Mouse (Mus musculus) layer of hippocampus, adult 2 months (tissue): Measurements from ENCODE around the gene Fbxo8. TPM values are rescaled to one million over a fixed set of nuclear protein-coding genes. Genes with fewer than 3 reads are reported as not detected.

Experiments
- DNase-seq, 2 experiments: peaks; one replicate each; pipeline ENCODE4 v3.0.0; 2022; ENCODE audit warnings: low spot score in 2 of 2
- H3K27ac ChIP-seq: fragments of 200-600 bp; 2 replicates; pipeline ENCODE4 v1.8.1; 2022
- H3K4me3 ChIP-seq: fragments of 200-600 bp; 2 replicates; pipeline ENCODE4 v1.8.1; 2022; ENCODE audit warnings: mild to moderate bottlenecking
- CTCF ChIP-seq: fragments of 200-600 bp; conservative IDR thresholded peaks from 2 replicates; pipeline ENCODE4 v1.8.1; 2022; ENCODE audit warnings: antibody characterized with exemption, mild to moderate bottlenecking, moderate library complexity
- long read RNA-seq, 2 experiments: library from polyadenylated mRNA; stranded (forward); transcript quantifications; one replicate each; pipeline ENCODE4 v2.0.0; 2021; ENCODE audit warnings: borderline mapping rate in 2 of 2
- total RNA-seq, 2 experiments: library from RNA; stranded (reverse); gene quantifications; 2 replicates each; pipeline ENCODE4 v1.2.3; 2021

The Fbxo8 gene
- total RNA-seq: 10 to 100 TPM; 33.9 to 37.4 TPM
- long read RNA-seq, experiment 1, transcript Fbxo8-201 (6 exons, 3,571 nt): major isoform, 5 of 8 reads
- long read RNA-seq, experiment 1, partial matches to known transcripts: 1 of 8 reads
- long read RNA-seq, experiment 1, other reads (novel, unspliced or antisense): 1 of 8 reads
- long read RNA-seq, experiment 2, transcript Fbxo8-201 (6 exons, 3,571 nt): major isoform, 14 of 20 reads
- long read RNA-seq, experiment 2, partial matches to known transcripts: 0 of 20 reads
- long read RNA-seq, experiment 2, other reads (novel, unspliced or antisense): 6 of 20 reads

DNA sequence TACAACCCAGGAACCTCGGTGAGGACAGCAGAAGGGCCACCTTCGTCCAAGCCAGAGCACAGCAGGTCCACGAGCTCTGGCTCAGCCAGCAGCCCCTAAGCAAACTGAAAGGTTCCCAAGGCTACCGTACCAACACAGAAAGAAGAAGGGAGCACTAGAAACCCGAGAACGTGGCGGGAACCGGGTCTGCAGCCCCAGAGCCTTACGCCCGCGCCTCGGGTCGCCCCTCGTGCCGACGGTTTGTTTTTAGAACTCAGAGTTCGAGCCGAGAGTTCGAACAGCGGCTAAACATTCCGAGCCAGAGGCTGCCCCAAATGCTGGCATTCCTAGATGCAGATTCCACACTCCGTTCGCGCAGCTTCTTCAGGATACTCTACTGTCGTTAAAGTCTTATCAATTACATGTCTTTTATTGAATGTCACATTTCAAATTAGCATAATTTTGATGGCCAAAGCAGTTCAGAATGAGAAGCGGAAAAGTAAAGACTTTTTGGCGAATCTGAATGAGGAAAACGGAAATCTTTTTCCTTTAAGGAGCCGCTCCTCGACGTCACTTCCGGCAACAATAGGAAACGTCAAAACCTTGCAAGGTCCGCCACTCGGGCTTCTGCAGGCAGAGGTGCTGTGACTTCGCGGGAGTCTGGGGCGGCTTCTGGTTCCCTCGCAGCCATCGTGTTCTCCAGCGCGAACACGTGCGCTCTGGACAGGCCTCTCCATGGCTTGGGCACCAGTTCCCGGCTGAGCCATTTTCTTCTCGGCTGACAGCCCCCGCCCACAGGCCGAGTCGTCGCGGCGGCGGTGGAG is at the start of gene Fbxo8, which contains the start of gene Cep44:
Fbxo8 (plus strand) TSS at position 533 of the 803 bp plus-strand sequence.
Cep44 (minus strand) TSS at position 490 of the 803 bp plus-strand sequence.
- H3K4me3 ChIP-seq: peak within 1 kb of the TSS; percentile 99

DNA sequence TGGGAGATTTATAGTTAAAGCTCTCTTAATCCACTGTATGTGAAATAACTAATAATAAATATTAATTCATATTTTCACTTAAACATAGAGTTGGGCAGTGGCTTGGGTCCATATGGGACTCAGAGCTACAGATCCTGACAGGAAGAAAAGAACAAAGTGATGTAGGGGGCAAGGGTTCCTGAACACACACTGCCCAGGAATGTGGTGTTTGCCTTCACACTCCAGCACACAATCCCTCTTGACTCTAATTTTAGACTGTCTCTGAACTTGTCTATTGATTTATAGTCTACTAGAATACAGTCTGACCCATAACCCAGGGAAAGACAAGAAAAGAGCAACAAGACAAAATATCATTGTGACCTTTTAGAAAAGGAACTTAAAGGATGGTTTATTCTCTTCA is 49.0 kb upstream of the Fbxo8 start:
- no peak for TF ChIP-seq CTCF
- DNase-seq: no peak
- Histone ChIP-seq H3K27ac (no peak overlapping the region), H3K4me3 (no peak overlapping the region)

More for the DNA sequence above, at the start of gene Fbxo8, which contains the start of gene Cep44:
- peak; percentile 78 to 81 for DNase-seq
- peak within 1 kb of the TSS; percentile 98 for H3K27ac ChIP-seq
- TF ChIP-seq CTCF: no peak

DNA sequence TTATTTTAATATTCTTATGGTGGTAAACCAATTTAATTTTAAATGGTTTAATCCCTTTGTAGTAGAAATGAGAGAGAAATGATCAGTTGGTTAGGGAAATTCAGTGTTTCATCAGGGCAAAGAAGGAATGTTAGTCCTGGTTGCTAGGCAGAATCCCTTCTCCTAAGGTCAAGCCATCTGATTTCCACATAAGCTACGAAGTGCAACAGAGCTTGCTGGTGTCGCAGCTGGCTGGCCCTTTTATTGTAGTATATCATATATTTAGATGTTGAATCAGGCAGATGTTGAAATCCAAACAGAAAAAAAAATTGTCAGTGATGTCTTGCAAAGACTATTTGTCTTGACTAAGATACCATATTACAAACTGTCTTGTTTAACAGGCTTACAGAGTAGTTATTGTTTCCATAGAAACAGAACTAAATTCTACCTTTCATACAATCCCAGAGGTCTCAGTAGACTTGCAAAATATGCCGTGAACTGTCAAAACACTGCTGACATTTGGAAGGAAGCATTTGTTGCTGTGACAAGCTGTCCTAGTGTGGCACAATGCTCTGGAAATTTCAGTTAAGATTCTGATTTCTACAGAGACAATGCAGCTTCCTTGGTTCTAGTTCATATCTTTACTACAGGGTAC is 42.5 kb upstream of the Fbxo8 start:
- H3K4me3 ChIP-seq: no peak overlapping the region
- peak overlapping the region; percentile 43; the same call in 1 of the 2 replicates for H3K27ac ChIP-seq
- peak in 1 of 2 experiments; percentile 17 for DNase-seq
- no peak for TF ChIP-seq CTCF

DNA sequence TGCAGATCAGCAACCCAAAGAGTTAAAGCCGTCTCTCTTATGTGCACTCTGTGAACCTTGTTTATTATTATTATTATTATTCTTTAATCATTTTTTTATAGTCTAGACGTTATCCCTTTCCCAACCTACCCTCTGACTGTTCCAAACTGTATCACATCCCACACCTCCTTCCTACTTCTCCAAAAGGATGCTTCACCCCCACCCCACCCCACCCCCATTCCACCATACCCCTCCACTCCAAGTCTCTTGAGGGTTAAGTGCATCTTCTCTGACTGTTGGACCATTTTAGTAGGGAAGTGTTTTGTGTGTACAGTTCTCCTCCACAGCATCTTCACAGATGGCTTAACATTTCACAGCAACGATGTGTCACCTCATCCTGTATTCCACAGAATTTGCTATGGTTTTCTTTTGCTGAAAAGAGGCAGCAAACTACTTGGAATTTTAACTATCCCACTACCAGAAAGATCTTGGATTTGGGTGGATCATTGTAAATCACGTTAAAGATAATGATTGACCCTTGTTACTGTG is 41.9 kb upstream of the Fbxo8 start:
- Histone ChIP-seq H3K27ac (no peak overlapping the region), H3K4me3 (no peak overlapping the region)
- no peak for TF ChIP-seq CTCF
- no peak for DNase-seq

DNA sequence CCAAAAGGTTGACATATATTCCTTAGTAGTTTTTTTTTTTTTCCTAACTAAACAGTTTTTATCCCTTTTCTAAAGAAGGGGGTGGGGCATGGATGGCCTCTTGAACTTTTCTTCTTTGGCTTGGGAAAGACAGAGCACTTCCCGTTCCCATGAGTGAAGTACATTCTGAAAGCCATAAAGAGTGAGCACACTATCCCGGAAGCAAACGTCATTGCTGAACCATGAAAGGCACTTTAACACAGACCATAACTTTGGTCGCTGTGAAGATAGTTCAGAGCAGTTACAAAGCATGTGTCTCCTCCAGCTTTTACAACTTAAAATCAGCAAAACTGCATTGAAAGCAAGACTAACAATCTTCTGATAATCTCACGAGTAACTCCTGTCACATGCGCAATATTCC is 32.0 kb upstream of the Fbxo8 start:
- H3K4me3 ChIP-seq: no peak overlapping the region
- no peak overlapping the region for H3K27ac ChIP-seq
- DNase-seq: no peak
- no peak for TF ChIP-seq CTCF

DNA sequence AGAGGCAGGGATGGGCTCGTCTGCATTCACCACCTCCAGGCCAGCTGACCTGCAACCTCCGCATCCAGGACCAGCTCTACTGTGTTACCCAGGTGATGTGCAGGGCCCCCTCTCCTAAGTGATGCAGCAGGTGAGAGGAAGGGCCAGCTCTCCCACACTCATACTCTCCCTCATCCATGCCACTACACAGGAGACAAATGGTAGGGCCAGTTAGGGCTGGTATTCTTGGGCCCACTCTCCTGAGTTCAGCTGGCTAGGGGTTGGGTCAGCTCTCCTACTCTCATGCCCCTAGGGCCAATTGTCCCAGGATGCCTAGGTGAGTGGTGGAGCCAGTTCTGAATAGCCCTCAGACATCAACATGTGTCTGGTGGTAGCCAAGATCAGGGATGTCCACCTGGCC is 30.6 kb upstream of the Fbxo8 start:
- no peak for TF ChIP-seq CTCF
- DNase-seq: no peak
- Histone ChIP-seq H3K27ac (no peak overlapping the region), H3K4me3 (no peak overlapping the region)

DNA sequence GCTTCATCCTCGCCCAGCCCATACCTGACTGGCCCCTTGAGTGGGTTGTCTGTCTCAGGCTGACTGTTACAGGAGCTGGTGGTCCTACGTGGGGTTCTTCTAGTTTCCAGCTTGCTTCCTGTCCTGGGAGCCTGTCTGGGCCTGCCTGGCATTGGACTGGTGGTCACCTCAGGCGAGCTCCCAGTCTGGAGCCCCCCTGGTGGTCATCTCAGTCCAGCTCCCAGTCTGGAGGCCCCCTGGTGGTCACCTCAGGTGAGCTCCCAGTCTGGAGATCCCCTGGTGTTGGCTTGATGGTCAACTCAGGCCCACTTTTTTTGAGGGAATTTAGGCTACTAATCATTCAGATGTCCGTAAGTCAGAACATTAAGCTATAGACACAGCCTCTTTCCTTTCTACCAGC is 29.8 kb upstream of the Fbxo8 start:
- no peak overlapping the region for H3K27ac ChIP-seq
- H3K4me3 ChIP-seq: no peak overlapping the region
- TF ChIP-seq CTCF: 0 out of 2 replicates have a peak, but pooled peaks have one; percentile 2
- no peak for DNase-seq

DNA sequence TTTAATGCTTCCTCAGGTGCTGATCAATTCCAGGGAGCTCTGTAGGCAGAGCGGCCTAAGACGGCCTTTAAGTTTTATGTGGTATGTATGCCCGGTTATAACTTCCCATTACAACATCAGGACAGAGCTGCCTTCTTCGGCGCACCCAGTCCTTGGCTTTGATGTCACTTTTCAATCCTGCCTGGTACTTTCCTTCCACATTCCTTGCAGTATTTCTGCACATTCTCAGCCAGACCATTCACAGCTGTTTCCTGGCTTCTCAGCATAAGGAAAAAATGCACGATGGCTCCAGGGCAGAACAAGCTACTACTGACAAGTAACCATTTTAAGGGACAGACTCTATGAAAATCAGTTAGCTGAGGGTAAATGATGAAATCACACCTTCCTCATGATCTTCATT is 22.0 kb upstream of the Fbxo8 start:
- H3K4me3 ChIP-seq: no peak overlapping the region
- no peak for DNase-seq
- TF ChIP-seq CTCF: no peak
- H3K27ac ChIP-seq: peak overlapping the region; percentile 65

DNA sequence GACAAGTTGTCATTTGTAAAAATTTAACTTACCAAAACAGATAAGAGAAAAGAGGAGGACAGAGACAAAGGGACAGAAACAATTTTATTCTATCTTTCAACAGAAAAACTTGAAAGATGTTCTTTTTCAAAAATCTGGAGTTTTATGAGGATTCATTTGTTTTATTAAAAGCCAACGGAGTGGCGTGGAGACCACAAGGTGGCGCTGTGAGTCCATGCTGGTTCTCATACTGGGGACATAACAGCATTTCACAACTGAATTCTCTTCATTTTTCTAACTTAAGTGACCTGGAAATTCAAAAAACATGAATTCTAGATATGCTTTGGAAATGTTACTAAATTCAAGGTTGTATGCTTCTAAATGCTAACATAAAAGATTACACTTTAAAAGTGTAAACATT is 20.5 kb upstream of the Fbxo8 start:
- no peak overlapping the region for H3K27ac ChIP-seq
- no peak overlapping the region for H3K4me3 ChIP-seq
- TF ChIP-seq CTCF: peak; percentile 97

DNA sequence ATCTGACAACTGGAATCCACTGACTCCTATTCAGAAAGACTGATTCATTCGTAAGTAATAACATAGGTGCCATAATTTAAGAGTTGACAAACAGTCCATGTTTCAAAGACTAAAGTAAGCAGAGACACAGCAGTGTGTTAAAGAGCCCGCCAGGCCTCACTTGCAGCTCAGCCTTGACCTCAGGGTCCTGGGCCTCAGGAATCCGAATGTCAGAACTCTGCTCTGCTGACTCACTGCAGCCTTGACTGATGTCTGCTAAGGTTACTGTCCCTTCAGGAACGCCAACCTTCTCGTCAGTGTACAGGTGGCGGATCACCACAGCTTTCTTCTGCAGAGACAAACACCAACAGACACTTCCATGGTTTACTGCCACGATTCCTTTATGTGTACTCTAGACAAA is 10.2 kb upstream of the Fbxo8 start:
- Histone ChIP-seq H3K4me3 (no peak overlapping the region), H3K27ac (no peak overlapping the region)
- no peak for DNase-seq
- no peak for TF ChIP-seq CTCF

More for the DNA sequence above, 20.5 kb upstream of the Fbxo8 start:
- DNase-seq: peak; percentile 55 to 67

DNA sequence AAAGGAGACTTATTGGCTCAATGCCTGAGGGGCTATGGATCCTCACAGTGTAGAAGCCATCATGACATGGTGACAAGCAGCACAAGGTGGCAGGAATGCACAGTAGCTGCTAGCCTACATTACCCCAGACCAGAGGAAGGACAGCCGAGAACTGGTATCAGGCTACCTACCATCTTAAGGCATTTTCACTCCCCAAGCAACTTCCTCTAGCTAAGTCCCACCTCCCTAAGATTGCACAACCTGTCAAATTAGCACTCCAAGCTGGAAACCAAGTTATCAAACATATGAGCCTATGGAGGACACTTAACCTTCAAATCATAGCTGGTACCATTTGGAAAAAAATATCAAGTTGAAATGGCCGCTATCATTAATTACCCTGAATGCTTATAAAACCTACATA is 3.0 kb upstream of the Fbxo8 start:
- no peak for TF ChIP-seq CTCF
- H3K4me3 ChIP-seq: no peak overlapping the region
- H3K27ac ChIP-seq: no peak overlapping the region
- DNase-seq: no peak

DNA sequence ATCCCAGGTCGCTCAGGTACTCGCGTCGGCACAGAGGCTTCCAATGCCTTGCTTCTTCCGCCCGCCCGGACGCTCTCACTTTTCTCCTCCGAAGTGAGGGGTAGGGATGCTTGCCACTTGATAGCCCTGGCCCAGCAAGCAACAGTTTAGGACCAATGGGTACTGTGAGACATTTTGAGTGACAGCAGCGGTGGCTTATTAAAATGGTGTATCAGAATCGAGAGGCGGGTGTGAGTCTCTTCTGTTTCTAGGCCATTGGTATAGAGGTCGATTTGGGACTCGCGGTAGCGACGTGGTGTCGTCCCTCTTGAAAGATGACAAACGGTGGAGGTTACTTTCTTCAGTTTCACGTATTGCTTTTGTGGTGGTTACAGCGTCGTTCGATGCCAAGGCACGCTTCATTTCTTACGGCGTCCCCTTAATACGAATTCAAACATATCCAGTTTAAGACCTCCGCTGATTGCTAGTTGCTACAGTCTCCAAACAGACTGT is 517 bp downstream of the Fbxo8 start:
- TF ChIP-seq CTCF: no peak
- H3K4me3 ChIP-seq: peak overlapping the region; percentile 99
- H3K27ac ChIP-seq: peak overlapping the region; percentile 98
- DNase-seq: peak; percentile 85 to 90

DNA sequence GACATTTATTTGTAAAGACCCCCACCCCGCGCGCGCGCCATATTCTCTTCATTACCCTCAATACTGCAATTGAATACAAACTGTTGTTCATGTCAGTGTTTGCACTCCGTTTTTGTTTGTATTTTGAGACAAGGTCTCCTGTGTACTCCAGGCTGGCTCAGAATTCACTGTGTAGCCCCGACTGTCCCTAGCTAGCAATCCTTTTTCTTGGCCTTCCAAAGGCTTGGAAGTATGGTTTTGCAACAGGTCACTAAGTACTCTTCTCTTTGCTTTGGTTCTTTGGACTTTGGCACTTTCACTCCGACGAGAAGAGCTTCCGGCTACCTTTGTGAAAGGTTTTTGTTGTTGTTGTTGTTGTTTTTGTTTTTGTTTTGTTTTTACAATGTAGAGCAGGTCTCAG is 1.2 kb downstream of the Fbxo8 start:
- DNase-seq: no peak
- Histone ChIP-seq H3K4me3 (peak overlapping the region; percentile 99), H3K27ac (peak overlapping the region; percentile 98)
- TF ChIP-seq CTCF: no peak
